Mouse (Mus musculus) C2C12 (cell line): ENCODE results near the gene Slit3. TPM values are rescaled to one million over a fixed set of nuclear protein-coding genes. Genes with fewer than 3 reads are reported as not detected.

ENCODE experiments used
- H3K27me3 ChIP-seq: one replicate; pipeline ENCODE4 v1.6.1; 2011; ENCODE audit not compliant: control insufficient read depth, insufficient read depth, insufficient read length
- H3K36me3 ChIP-seq: one replicate; pipeline ENCODE4 v1.6.1; 2011; ENCODE audit not compliant: control insufficient read depth, insufficient read depth
- H3K4me3 ChIP-seq: one replicate; pipeline ENCODE4 v1.5.1; 2011; ENCODE audit warnings: mild to moderate bottlenecking, control low read depth; ENCODE audit not compliant: poor library complexity, insufficient read depth, severe bottlenecking
- H3K79me2 ChIP-seq: one replicate; pipeline ENCODE4 v1.6.1; 2011; ENCODE audit not compliant: control insufficient read depth, insufficient read depth
- H3K79me3 ChIP-seq: one replicate; pipeline ENCODE4 v1.6.1; 2011; ENCODE audit warnings: low read depth, control low read depth
- H3ac ChIP-seq: one replicate; pipeline ENCODE3; 2011; ENCODE audit warnings: low read depth; ENCODE audit not compliant: control insufficient read depth, insufficient read length
- CEBPB ChIP-seq: IDR thresholded peaks from one replicate; pipeline ENCODE4 v1.6.1; 2011; ENCODE audit warnings: low read depth, mild to moderate bottlenecking, control low read depth, moderate library complexity
- CTCF ChIP-seq: IDR thresholded peaks from one replicate; pipeline ENCODE4 v1.5.1; 2011; ENCODE audit not compliant: control insufficient read depth, insufficient read depth, insufficient read length
- FOSL1 ChIP-seq: IDR thresholded peaks from one replicate; pipeline ENCODE4 v1.8.0; 2011; ENCODE audit warnings: mild to moderate bottlenecking, low read length; ENCODE audit not compliant: poor library complexity, insufficient read depth, severe bottlenecking
- MAX ChIP-seq: IDR thresholded peaks from one replicate; pipeline ENCODE4 v1.6.1; 2011; ENCODE audit warnings: mild to moderate bottlenecking, control low read depth
- MYOD1 ChIP-seq: IDR thresholded peaks from one replicate; pipeline ENCODE4 v1.6.1; 2011; ENCODE audit warnings: low read depth; ENCODE audit not compliant: control insufficient read depth, insufficient read length
- MYOG ChIP-seq: IDR thresholded peaks from one replicate; pipeline ENCODE4 v1.6.1; 2011; ENCODE audit not compliant: control insufficient read depth, insufficient read length; ENCODE audit errors: extremely low read depth
- USF1 ChIP-seq: IDR thresholded peaks from one replicate; pipeline ENCODE4 v1.6.1; 2011; ENCODE audit warnings: low read depth, mild to moderate bottlenecking, control low read depth, moderate library complexity
- polyA plus RNA-seq: library from polyadenylated mRNA; unstranded; fragments of >200 nt; fragmentation: generic; extraction: Trizol; gene quantifications from one replicate; pipeline ENCODE4 v1.2.1, GENCODE M21; 2012; ENCODE audit warnings: missing spikeins

The Slit3 gene
- polyA plus RNA-seq, 1 experiment, result not detected

DNA sequence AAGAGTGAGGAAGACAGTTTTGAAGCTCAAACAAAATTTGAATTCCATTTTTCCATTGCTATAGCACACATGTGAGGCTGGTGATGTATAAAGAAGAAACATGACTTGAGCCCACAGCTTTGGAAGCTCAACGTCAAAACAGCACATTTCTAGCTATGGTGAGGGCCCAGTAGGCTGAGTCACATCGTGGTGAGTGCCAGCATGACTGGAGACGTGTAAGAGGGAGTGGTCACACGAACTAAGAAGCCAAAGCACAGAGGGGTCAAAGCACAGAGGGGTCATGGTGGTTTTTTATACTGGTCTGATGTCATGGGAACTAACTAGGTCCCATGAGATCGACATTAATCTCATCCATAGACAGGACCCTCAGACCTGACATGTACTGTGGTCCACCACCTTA lies 10.7 kb downstream of the Slit3 start:
- H3K79me3 ChIP-seq, result no peaks in the 10 kb centered on the region
- TF ChIP-seq CEBPB (no peak), MAX (no peak), CTCF (no peak), MYOG (no peak), USF1 (no peak), FOSL1 (no peak), MYOD1 (no peak)
- H3K79me2 ChIP-seq, result no peaks in the 10 kb centered on the region
- H3K4me3 ChIP-seq, result no peak overlapping the region
- peaks cover 3% of the 10 kb centered on the region for H3K27me3 ChIP-seq
- H3K36me3 ChIP-seq, result no peaks in the 10 kb centered on the region
- H3ac ChIP-seq, result no peak overlapping the region

DNA sequence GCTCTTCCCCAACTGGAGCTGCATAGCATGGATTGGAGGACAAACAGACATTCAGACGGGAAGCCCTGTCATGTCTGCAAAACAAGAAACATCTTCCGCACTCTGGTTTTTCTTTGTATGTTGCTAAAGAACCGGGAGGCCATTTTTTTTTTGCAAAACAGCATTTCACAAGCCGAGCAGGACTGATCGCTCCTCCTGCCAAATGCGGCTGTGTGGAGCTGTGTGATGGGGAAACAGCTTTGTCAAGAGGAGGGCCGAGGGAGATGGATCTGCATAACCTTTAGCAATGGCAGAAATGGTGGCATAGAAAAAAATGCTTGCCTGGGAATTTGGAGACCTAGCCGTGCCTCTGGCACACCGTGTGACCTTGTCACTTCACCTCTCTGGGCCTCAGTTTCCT lies 15.6 kb downstream of the Slit3 start:
- Histone ChIP-seq H3K79me2 (no peaks in the 10 kb centered on the region), H3K27me3 (peaks cover 3% of the 10 kb centered on the region), H3K36me3 (no peaks in the 10 kb centered on the region), H3K4me3 (no peak overlapping the region), H3K79me3 (no peaks in the 10 kb centered on the region), H3ac (no peak overlapping the region)
- TF ChIP-seq MAX, result no peak
- TF ChIP-seq FOSL1, result no peak
- TF ChIP-seq CEBPB, result no peak
- TF ChIP-seq MYOG, result no peak
- no peak for TF ChIP-seq MYOD1
- TF ChIP-seq USF1, result no peak
- no peak for TF ChIP-seq CTCF

DNA sequence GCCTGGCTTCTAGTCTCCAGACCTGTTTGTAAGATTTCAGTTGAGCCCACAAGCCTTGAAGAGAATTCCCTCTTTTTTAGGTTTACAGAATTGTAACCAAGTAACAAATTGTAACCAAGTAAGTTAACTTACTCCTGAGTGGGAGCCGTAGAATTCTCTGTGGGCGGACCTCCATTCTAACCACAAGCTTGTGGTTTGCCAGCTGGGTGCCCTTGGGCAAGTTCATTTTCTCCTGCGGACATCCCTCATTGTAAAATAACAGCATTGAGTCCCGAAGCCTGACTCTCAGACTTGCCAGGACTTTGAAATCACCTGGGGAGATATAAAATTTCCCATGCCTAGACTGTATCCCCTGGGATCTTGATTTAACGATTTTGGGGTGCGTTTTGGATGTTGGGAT lies 19.1 kb downstream of the Slit3 start:
- no peaks in the 10 kb centered on the region for H3K36me3 ChIP-seq
- TF ChIP-seq MAX (no peak), CEBPB (no peak), MYOD1 (no peak), USF1 (no peak)
- no peaks in the 10 kb centered on the region for H3K79me3 ChIP-seq
- no peaks in the 10 kb centered on the region for H3K79me2 ChIP-seq
- H3K4me3 ChIP-seq, result no peak overlapping the region
- no peak overlapping the region for H3ac ChIP-seq
- H3K27me3 ChIP-seq, result no peaks in the 10 kb centered on the region

DNA sequence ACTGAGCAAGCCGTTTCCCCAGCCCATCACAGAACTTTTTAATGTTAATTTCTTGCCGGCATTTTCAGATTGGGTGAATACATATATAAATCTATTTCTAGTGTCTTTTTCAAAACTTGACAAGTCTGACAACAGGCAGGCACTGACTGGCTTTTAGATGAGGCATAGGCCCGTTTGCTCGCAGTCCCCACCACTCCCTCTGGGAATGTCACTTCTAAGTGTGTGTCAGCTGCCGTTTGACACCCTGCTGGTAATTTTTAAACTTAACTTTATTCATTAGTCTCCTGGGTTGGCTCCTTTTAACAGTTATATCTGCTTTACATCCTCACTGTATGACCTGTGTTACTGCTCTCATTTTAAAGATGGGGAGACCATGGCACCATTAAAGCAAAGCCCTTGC lies 21.2 kb downstream of the Slit3 start:
- TF ChIP-seq MYOD1 (no peak), CEBPB (no peak), FOSL1 (no peak), MAX (no peak), MYOG (no peak), CTCF (no peak), USF1 (no peak)
- no peak overlapping the region for H3ac ChIP-seq
- no peaks in the 10 kb centered on the region for H3K79me3 ChIP-seq
- H3K4me3 ChIP-seq, result no peak overlapping the region
- H3K36me3 ChIP-seq, result no peaks in the 10 kb centered on the region
- H3K27me3 ChIP-seq, result no peaks in the 10 kb centered on the region
- no peaks in the 10 kb centered on the region for H3K79me2 ChIP-seq

DNA sequence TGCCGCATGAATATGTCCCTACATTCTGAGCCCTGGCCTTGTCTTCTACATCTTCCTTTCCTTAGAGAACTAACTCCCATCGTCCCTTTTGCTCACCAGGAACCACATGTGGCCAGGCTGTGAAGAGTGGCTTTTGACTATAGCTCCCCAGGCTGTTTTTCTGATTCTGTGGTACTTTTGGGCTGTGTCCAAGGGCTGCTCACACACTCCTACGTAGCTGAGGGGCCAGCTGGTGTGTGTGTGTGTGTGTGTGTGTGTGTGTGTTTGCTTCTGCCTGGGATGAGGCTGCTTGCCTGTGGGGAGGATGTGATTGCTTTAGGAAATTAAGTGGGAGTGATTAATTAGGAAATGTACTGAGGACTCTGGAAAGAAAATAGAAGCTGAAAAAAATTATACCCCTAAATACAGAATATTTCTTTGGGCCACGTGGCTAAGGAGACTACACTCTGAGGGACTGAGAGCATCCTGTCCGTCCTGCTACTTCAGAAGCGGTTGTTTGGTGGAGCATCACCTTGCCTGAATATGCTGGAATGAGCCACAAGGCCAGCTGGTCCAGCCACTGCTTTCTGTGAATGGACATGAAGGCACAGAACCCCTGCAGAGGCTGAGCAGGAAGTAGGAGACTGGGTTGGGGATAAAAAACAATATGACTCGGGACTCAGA lies 21.8 kb downstream of the Slit3 start:
- Histone ChIP-seq H3K27me3 (no peaks in the 10 kb centered on the region), H3K36me3 (no peaks in the 10 kb centered on the region), H3K4me3 (no peak overlapping the region), H3K79me3 (no peaks in the 10 kb centered on the region), H3K79me2 (no peaks in the 10 kb centered on the region), H3ac (no peak overlapping the region)
- no peak for TF ChIP-seq MYOG
- no peak for TF ChIP-seq CTCF
- TF ChIP-seq CEBPB, result no peak
- TF ChIP-seq FOSL1, result no peak
- TF ChIP-seq USF1, result no peak
- TF ChIP-seq MAX, result no peak
